Mouse (Mus musculus) erythroblast, embryonic 14.5 days (primary cell): ENCODE results near the gene Rgs6.

Experiments used
- GATA1 ChIP-seq: IDR thresholded peaks from 2 replicates; pipeline ENCODE4 v1.6.1; 2012; ENCODE audit warnings: low read length, inconsistent platforms, mixed read lengths
- TAL1 ChIP-seq: IDR thresholded peaks from 3 replicates; pipeline ENCODE4 v1.6.1; 2012; ENCODE audit warnings: low read length, inconsistent platforms, mixed read lengths

GRCm38 (mm10) chr12:83146917-83147316 is 558.8 kb downstream of the Rgs6 start:
- TF ChIP-seq GATA1 (no peak), TAL1 (no peak)
